28 mouse cellular contexts compared by ENCODE assay signal in genomic region chrX:136611346-136611745, GRCm38 (mm10). TPM values are rescaled to one million over a fixed set of nuclear protein-coding genes. Genes with fewer than 3 reads are reported as not detected.
"Had no signal": no experiment of that assay in that cellular context is flagged by ENCODE, and none has a peak within 500 bp of the region (broad histone marks: within the 10 kb centered on the region; RNA-seq: fewer than 3 reads in every experiment).

No protein-coding gene starts in this region.

- H3K4me1 ChIP-seq: heart, embryonic 10.5 days; heart, embryonic 12.5 days; hindbrain, embryonic 12.5 days; intestine, embryonic 15.5 days; kidney, embryonic 15.5 days; limb, embryonic 13.5 days; limb, embryonic 15.5 days; liver, embryonic 12.5 days had no signal

- H3K9ac ChIP-seq: heart, embryonic 12.5 days; hindbrain, embryonic 12.5 days; hindbrain, embryonic 14.5 days; intestine, embryonic 15.5 days; kidney, embryonic 15.5 days; limb, embryonic 13.5 days; limb, embryonic 15.5 days; liver, embryonic 12.5 days; liver, embryonic 14.5 days had no signal

- DNase-seq: gastrocnemius, postnatal 10 days; gastrocnemius, postnatal 25 days; heart, adult 18-20 months; heart, postnatal 10 days; heart, postnatal 4 days; kidney, adult 18-20 months; kidney, adult 8-10 months; kidney, postnatal 25 days; lung, adult 2 months had no signal

- H3K36me3 ChIP-seq: heart, embryonic 10.5 days; heart, embryonic 12.5 days; hindbrain, embryonic 10.5 days; hindbrain, embryonic 12.5 days; intestine, embryonic 15.5 days; kidney, embryonic 15.5 days; limb, embryonic 13.5 days; limb, embryonic 15.5 days; liver, embryonic 12.5 days had no signal

- ATAC-seq: hindbrain, embryonic 16.5 days; inflammation-experienced regulatory T-cells, adult 6 months; intestine, embryonic 15.5 days; intestine, postnatal 0 days; liver, embryonic 12.5 days had no signal

- H3K27me3 ChIP-seq: intestine, embryonic 15.5 days; liver, embryonic 12.5 days had no signal

- H3K4me2 ChIP-seq: heart, embryonic 12.5 days; hindbrain, embryonic 12.5 days; hindbrain, embryonic 14.5 days; intestine, embryonic 15.5 days; kidney, embryonic 15.5 days; limb, embryonic 13.5 days; limb, embryonic 15.5 days; liver, embryonic 12.5 days had no signal

- H3K4me3 ChIP-seq: heart, embryonic 10.5 days; heart, embryonic 12.5 days; hindbrain, embryonic 10.5 days; hindbrain, embryonic 12.5 days; intestine, embryonic 15.5 days; kidney, embryonic 15.5 days; layer of hippocampus, adult 2 months; left cerebral cortex, adult 2 months; limb, embryonic 13.5 days; limb, embryonic 15.5 days; liver, embryonic 12.5 days had no signal

- H3K27ac ChIP-seq: heart, embryonic 10.5 days; hindbrain, embryonic 10.5 days; hindbrain, embryonic 12.5 days; hindbrain, embryonic 14.5 days; intestine, embryonic 15.5 days; kidney, embryonic 15.5 days; kidney, postnatal 0 days; layer of hippocampus, adult 2 months; left cerebral cortex, adult 2 months; limb, embryonic 13.5 days; limb, embryonic 15.5 days; liver, embryonic 12.5 days; liver, embryonic 14.5 days had no signal

- H3K9me3 ChIP-seq: heart, embryonic 10.5 days; heart, embryonic 12.5 days; hindbrain, embryonic 10.5 days; hindbrain, embryonic 12.5 days; intestine, embryonic 15.5 days; kidney, embryonic 15.5 days; limb, embryonic 13.5 days; limb, embryonic 15.5 days; liver, embryonic 12.5 days had no signal

RNA-seq across cellular contexts. Expression of gene Tceal3, which starts 20.7 kb away (rescaled TPM):
- total RNA-seq: granulocyte monocyte progenitor cell, adult 5-6 weeks; liver, adult 2 months had no signal
- polyA plus RNA-seq: liver, adult 2 months had no signal
